Mouse (Mus musculus) CH12.LX (cell line): ENCODE results near the gene Msi2. TPM values are rescaled to one million over a fixed set of nuclear protein-coding genes. Genes with fewer than 3 reads are reported as not detected.

Source experiments
- DNase-seq: peaks from one replicate; pipeline ENCODE4 v3.0.0-alpha.2; 2013; ENCODE audit errors: extremely low read depth
- H3K27ac ChIP-seq: 2 replicates; pipeline ENCODE4 v1.5.1; 2012; ENCODE audit warnings: low read depth, mild to moderate bottlenecking, control low read depth, moderate library complexity; ENCODE audit not compliant: insufficient read depth
- H3K27me3 ChIP-seq: replicated peaks from 2 replicates; pipeline ENCODE3; 2012; ENCODE audit warnings: inconsistent platforms
- H3K36me3 ChIP-seq, 2 experiments: replicated peaks in 1 of 2; 2 replicates each; pipeline versions ENCODE3 to v1.6.1; 2012; ENCODE audit warnings: inconsistent platforms in 1 of 2, low read length in 1 of 2, mild to moderate bottlenecking in 1 of 2, mixed read lengths in 1 of 2, moderate library complexity in 1 of 2; ENCODE audit not compliant: control insufficient read depth in 1 of 2, insufficient read depth in 1 of 2
- H3K4me1 ChIP-seq, 2 experiments: 2 replicates each; pipeline ENCODE4 v1.6.1; 2012; ENCODE audit warnings: inconsistent platforms in 1 of 2, moderate library complexity in 1 of 2; ENCODE audit not compliant: insufficient read depth in 2 of 2, control insufficient read depth in 1 of 2
- H3K4me2 ChIP-seq: 2 replicates; pipeline ENCODE4 v1.6.1; 2012; ENCODE audit warnings: low read depth, mild to moderate bottlenecking, control low read depth; ENCODE audit not compliant: poor library complexity, insufficient read depth, severe bottlenecking
- H3K4me3 ChIP-seq, 3 experiments: fragments of 150-350 bp in 1 of 3; sonication (generic) in 1 of 3; replicated peaks in 1 of 3; 2 replicates each; pipeline versions ENCODE3 to v1.5.1; 2011 to 2012; ENCODE audit warnings: low read depth in 2 of 3, low read length in 2 of 3, mild to moderate bottlenecking in 2 of 3, moderate library complexity in 2 of 3, control low read depth in 1 of 3, improper control_type of control experiment in 1 of 3, inconsistent platforms in 1 of 3, mixed read lengths in 1 of 3; ENCODE audit not compliant: poor library complexity in 1 of 3
- H3K79me2 ChIP-seq: replicated peaks from 2 replicates; pipeline ENCODE4 v1.6.1; 2012; ENCODE audit warnings: mild to moderate bottlenecking, moderate library complexity; ENCODE audit not compliant: control insufficient read depth, poor library complexity, insufficient read depth, severe bottlenecking; ENCODE audit errors: extremely low read depth
- H3K9ac ChIP-seq: 2 replicates; pipeline ENCODE4 v1.6.1; 2012; ENCODE audit warnings: low read depth, mild to moderate bottlenecking, control low read depth, moderate library complexity; ENCODE audit not compliant: insufficient read depth
- H3K9me3 ChIP-seq: replicated peaks from 2 replicates; pipeline ENCODE3; 2012; ENCODE audit warnings: low read length, inconsistent platforms, mixed read lengths
- CHD1 ChIP-seq: IDR thresholded peaks from 2 replicates; pipeline ENCODE4 v1.6.1; 2012; ENCODE audit warnings: low read depth, low read length, improper control_type of control experiment, inconsistent platforms
- CTCF ChIP-seq, 2 experiments: IDR thresholded peaks in 1 of 2; conservative IDR thresholded peaks in 1 of 2; 2 replicates each; pipeline ENCODE4 v1.5.1; 2011 to 2012; ENCODE audit warnings: low read depth in 2 of 2, low read length in 2 of 2, improper control_type of control experiment in 1 of 2, inconsistent platforms in 1 of 2, mild to moderate bottlenecking in 1 of 2, moderate library complexity in 1 of 2
- ELF1 ChIP-seq: IDR thresholded peaks from 2 replicates; pipeline ENCODE4 v1.6.1; 2014; ENCODE audit warnings: low read depth, mild to moderate bottlenecking, inconsistent platforms, low read length, improper control_type of control experiment
- ETS1 ChIP-seq: conservative IDR thresholded peaks from 2 replicates; pipeline ENCODE4 v1.6.1; 2012; ENCODE audit warnings: low read depth, mild to moderate bottlenecking, inconsistent platforms, low read length, improper control_type of control experiment, moderate library complexity
- GABPA ChIP-seq: IDR thresholded peaks from 2 replicates; pipeline ENCODE4 v1.6.1; 2012; ENCODE audit warnings: low read depth, low read length, improper control_type of control experiment, inconsistent platforms; ENCODE audit not compliant: insufficient replicate concordance
- HCFC1 ChIP-seq: IDR thresholded peaks from 2 replicates; pipeline ENCODE4 v1.6.1; 2012; ENCODE audit warnings: low read depth, mild to moderate bottlenecking, inconsistent platforms, low read length, improper control_type of control experiment
- MYC ChIP-seq: IDR thresholded peaks from 2 replicates; pipeline ENCODE4 v1.6.1; 2011; ENCODE audit warnings: low read depth, mild to moderate bottlenecking, improper control_type of control experiment, low read length
- PAX5 ChIP-seq: IDR thresholded peaks from 2 replicates; pipeline ENCODE4 v1.6.1; 2012; ENCODE audit warnings: low read length, inconsistent platforms, mixed read lengths
- SMC3 ChIP-seq: IDR thresholded peaks from 2 replicates; pipeline ENCODE4 v1.6.1; 2011; ENCODE audit warnings: low read depth, low read length, improper control_type of control experiment
- dilution Hi-C: fragments of 300-500 bp; cut with MboI; formaldehyde crosslinking; loops from 2 replicates; pipeline ENCODE4 v1.14.3; 2020; ENCODE audit warnings: low sequenced_read_pairs; ENCODE audit not compliant: extremely low pct_unique_long_range_greater_than_20kb, extremely low pct_ligation_motif_present
- in situ Hi-C: fragments of 300-500 bp; cut with MboI; formaldehyde crosslinking; loops from 3 replicates; pipeline ENCODE4 v1.14.3; 2019; ENCODE audit warnings: low sequenced_read_pairs, low pct_ligation_motif_present, low pct_unique_long_range_greater_than_20kb, mixed read lengths
- polyA plus RNA-seq: library from polyadenylated mRNA; unstranded; fragments of >175 nt; gene quantifications from 2 replicates; pipeline ENCODE4 v1.2.1, GENCODE M21; 2012; ENCODE audit warnings: low read depth; ENCODE audit not compliant: insufficient read length
- total RNA-seq, 2 experiments: library from RNA; depleted of rRNA; stranded (reverse); fragments of 300-350 nt in 1 of 2; fragments of >200 nt in 1 of 2; gene quantifications; 2 replicates each; pipeline ENCODE4 v1.2.3; 2012 to 2014

Msi2 gene
- total and polyA plus RNA-seq, 3 experiments: 40.3 to 73.1 (median 52.6) TPM

- Histone ChIP-seq H3K36me3 (peaks cover 16 to 77% of the 10 kb centered on the region in 2 experiments), H3K4me2 (no peak overlapping the region), H3K4me1 (peaks cover 7 to 25% of the 10 kb centered on the region in 2 experiments), H3K79me2 (no peaks in the 10 kb centered on the region), H3K27ac (no peak overlapping the region), H3K4me3 (no peak overlapping the region), H3K27me3 (no peaks in the 10 kb centered on the region), H3K9ac (no peak overlapping the region), H3K9me3 (no peaks in the 10 kb centered on the region)
- TF ChIP-seq CHD1 (no peak), CTCF (conservative IDR thresholded peaks at IDR 0.05 in 1 of 2, IDR thresholded peaks at IDR 0.05 in 1 of 2; ENCODE audit: low read depth in 2 of 2, low read length in 2 of 2) (peak in 1 of 2 experiments; percentile 20; a peak in 2 of 4 replicates)
- dilution Hi-C loops (no loop called here), in situ Hi-C loops (no loop called here)
- no peak for DNase-seq
Measured at GRCm38 (mm10) chr11:88391181-88391814, 327.0 kb downstream of the Msi2 start.

DNA sequence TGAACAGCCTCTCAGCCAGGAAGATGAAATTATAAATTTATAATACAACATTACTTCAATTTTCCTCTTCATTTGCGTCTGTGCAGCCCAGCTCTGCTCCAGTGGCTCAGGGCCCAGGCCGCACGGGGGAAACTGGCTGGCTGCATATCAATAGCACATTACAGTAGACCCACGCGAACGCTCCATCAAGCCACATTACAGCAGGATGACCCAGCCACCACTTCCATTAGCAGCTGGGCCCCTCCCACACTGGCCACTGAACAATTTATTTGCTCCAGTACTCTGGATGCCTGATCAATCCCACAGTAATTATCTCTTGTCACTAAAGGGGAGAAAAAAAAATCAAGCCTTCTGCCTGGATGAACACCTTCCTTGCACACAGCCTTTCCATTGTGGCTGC is 328.8 kb downstream of the Msi2 start:
- in situ Hi-C loops (no loop called here), dilution Hi-C loops (no loop called here)
- Histone ChIP-seq H3K4me1 (peaks cover 3 to 25% of the 10 kb centered on the region in 2 experiments; a peak in 3 of 4 replicates), H3K27ac (no peak overlapping the region), H3K27me3 (no peaks in the 10 kb centered on the region), H3K4me2 (no peak overlapping the region), H3K9ac (no peak overlapping the region), H3K9me3 (no peaks in the 10 kb centered on the region), H3K4me3 (no peak overlapping the region), H3K36me3 (peaks cover 19 to 83% of the 10 kb centered on the region in 2 experiments), H3K79me2 (no peaks in the 10 kb centered on the region)
- TF ChIP-seq SMC3 (no peak), ETS1 (no peak)
- DNase-seq: no peak

GRCm38 (mm10) chr11:88386916-88387315 is 331.4 kb downstream of the Msi2 start:
- H3K27ac ChIP-seq: no peak overlapping the region
- H3K4me2 ChIP-seq: no peak overlapping the region
- dilution Hi-C loops (no loop called here), in situ Hi-C loops (no loop called here)
- no peak overlapping the region for H3K9ac ChIP-seq
- DNase-seq: no peak
- no peaks in the 10 kb centered on the region for H3K9me3 ChIP-seq
- H3K36me3 ChIP-seq: peaks cover 16 to 88% of the 10 kb centered on the region in 2 experiments
- H3K27me3 ChIP-seq: no peaks in the 10 kb centered on the region
- H3K4me3 ChIP-seq: no peak overlapping the region
- H3K4me1 ChIP-seq: peaks cover 3 to 42% of the 10 kb centered on the region in 2 experiments; a peak in 3 of 4 replicates
- TF ChIP-seq PAX5: no peak
- H3K79me2 ChIP-seq: no peaks in the 10 kb centered on the region

DNA sequence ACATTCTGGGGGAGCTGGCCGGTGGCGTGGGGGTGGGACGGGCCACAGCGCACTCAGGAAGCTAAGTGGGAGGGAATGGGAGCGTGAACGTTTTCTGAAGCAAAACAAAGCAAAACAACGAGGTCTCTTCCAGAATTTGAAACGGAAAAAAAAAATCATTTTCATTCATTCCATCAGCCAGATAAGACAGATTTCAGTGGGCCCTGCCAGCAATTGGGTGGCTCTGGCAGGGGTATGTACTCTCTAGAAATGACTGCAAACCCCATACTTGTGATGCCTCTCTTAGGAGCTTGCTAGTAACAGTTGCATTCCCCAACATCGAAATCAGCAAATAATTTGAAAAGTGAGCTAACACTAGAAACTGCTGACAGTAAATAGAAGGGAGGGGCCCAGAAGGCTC is 335.9 kb downstream of the Msi2 start:
- no peak overlapping the region for H3K4me3 ChIP-seq
- no peak overlapping the region for H3K4me2 ChIP-seq
- H3K79me2 ChIP-seq: no peaks in the 10 kb centered on the region
- in situ Hi-C loops (no loop called here), dilution Hi-C loops (no loop called here)
- H3K36me3 ChIP-seq: peaks cover 44 to 93% of the 10 kb centered on the region in 2 experiments
- peaks cover 6 to 62% of the 10 kb centered on the region in 2 experiments for H3K4me1 ChIP-seq
- no peaks in the 10 kb centered on the region for H3K27me3 ChIP-seq
- no peaks in the 10 kb centered on the region for H3K9me3 ChIP-seq
- H3K27ac ChIP-seq: no peak overlapping the region
- TF ChIP-seq GABPA (no peak), HCFC1 (no peak), MYC (no peak), ELF1 (no peak)
- no peak for DNase-seq
- H3K9ac ChIP-seq: no peak overlapping the region
